Mouse (Mus musculus): ENCODE measurements around the gene Slc39a13. TPM values are rescaled to one million over a fixed set of nuclear protein-coding genes. Genes with fewer than 3 reads are reported as not detected.
A peak's percentile ranks its signal among the peaks of the same experiment; 100 is the strongest.
"Not testable (repeated sequence)": the region's sequence is repeated elsewhere in the genome, so short reads cannot be mapped to it uniquely, and the experiment has no call there.

The Slc39a13 gene
- 10 to 100 TPM; 35.7 to 42.0 TPM for total RNA-seq (2021)
- long read RNA-seq, experiment 1, transcript Slc39a13-203 (10 exons, 1,291 nt): minor isoform, 6 of 46 reads
- long read RNA-seq, experiment 1, transcript Slc39a13-201 (10 exons, 2,469 nt): major isoform, 12 of 46 reads
- long read RNA-seq, experiment 1, partial matches to known transcripts: 7 of 46 reads
- long read RNA-seq, experiment 1, other reads (novel, unspliced or antisense): 21 of 46 reads
- long read RNA-seq, experiment 2, transcript Slc39a13-201 (10 exons, 2,469 nt): major isoform, 22 of 61 reads
- long read RNA-seq, experiment 2, transcript Slc39a13-203 (10 exons, 1,291 nt): minor isoform, 5 of 61 reads
- long read RNA-seq, experiment 2, partial matches to known transcripts: 3 of 61 reads
- long read RNA-seq, experiment 2, other reads (novel, unspliced or antisense): 31 of 61 reads

DNA sequence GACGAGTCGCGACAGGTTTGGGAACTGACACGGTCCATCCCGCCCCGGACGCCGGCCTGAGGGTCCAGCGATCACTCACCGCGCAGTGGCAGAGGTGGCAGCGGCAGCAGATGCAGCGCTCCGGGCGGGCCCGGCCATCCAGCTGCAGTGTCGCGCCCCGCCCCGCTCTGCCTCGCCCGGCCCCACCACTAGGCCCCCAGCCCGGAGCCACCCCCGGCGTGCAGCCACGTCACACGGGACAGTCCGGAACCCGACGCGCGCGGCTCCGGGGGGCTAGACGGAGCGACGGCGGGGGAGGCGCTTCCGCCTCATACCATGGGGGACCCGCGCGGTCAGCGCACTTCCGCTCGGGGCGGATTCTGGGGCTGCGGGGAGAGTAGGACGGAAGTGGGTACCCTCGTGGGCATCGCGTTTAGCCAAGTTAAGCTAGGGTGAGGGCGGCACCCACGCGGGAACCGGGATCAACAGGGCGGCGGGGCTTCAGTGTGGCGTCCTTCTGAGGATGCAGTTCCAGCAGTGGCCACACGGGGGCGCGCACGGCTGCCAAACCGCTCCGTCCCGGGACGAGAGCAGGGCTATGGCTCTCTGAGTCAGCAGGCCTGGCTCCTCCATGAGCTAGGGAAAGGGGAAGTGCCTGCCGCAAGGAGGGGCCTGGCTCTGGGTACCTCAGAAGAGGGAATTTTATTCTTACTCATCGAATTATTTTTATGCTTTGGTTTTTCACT is at the start of gene Slc39a13:
Gene Slc39a13, minus strand, starts transcription at position 342 of the 725 bp plus-strand sequence.
- DNase-seq (ENCODE audit: low spot score in 2 of 2): peak; percentile 96 to 98

DNA sequence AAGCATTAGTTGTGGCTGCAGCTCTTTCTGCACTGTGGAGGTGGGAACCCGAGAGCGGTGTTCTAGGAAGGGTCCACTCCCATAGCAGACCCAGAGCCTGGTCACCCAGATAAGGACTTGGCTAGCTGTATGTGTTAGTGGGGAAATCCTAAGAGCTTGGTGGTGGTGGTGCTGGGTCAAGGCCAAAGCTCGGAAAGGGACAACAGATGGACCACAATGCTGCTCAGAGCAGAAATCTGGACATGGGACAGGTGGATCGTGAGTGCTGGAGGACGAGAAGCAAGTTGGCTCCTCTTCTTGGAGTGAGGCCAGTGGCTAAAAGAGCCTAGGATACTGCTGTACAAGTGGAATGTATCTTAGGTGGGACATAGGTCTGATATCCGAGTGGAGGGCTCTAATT is 49.3 kb upstream of the Slc39a13 start:
- DNase-seq (ENCODE audit: low spot score in 2 of 2): no peak

DNA sequence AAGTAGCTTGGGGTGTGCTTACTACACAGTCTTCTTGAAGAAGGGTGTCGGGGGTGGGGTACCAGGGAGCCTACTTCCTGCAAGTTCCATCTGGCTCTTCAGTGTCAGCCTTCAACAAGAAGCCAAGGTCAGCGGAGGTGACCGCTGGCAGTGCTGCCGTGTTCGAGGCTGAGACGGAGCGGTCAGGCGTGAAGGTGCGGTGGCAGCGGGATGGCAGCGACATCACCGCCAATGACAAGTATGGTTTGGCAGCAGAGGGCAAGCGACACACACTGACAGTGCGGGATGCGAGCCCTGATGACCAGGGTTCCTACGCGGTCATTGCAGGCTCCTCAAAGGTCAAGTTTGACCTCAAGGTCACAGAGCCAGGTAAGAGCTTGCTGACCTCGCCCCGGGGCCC is 48.8 kb upstream of the Slc39a13 start:
- DNase-seq (ENCODE audit: low spot score in 2 of 2): no peak

GRCm38 (mm10) chr2:91118647-91119046 is 48.4 kb upstream of the Slc39a13 start:
- DNase-seq (ENCODE audit: low spot score in 2 of 2): no peak

- no peak for DNase-seq (ENCODE audit: low spot score in 2 of 2)
These were observed 47.5 kb upstream of the Slc39a13 start, which contains the start of gene Mybpc3 for GRCm38 (mm10) chr2:91117585-91118275. Gene Mybpc3 (plus strand): TSS chr2:91118144.

- DNase-seq (ENCODE audit: low spot score in 2 of 2): no peak
These were observed 46.6 kb upstream of the Slc39a13 start for GRCm38 (mm10) chr2:91116842-91117241.

DNA sequence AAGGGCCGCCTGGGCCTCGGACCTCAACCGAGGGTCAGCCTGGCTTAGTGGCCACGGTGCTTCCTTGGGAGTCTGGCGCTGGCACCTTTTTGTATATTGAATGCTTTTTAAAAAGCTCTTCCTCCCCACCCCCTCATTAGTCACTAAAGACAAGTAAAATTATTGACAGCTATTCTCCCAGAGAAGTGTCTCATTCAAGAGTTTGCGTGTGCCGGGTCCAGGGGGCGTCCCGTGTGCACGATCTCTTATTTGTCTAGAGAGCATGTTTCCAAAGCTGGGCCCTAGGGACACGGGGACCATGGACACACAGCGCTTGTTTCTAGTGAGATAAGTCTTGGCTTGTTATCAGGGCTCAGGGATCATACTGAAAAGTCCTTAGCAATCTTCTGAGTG is 45.4 kb upstream of the Slc39a13 start:
- DNase-seq (ENCODE audit: low spot score in 2 of 2): no peak

GRCm38 (mm10) chr2:91114781-91115577 is 44.8 kb upstream of the Slc39a13 start:
- peak; percentile 92 to 98 for DNase-seq (ENCODE audit: low spot score in 2 of 2)

- DNase-seq (ENCODE audit: low spot score in 2 of 2): no peak
These were observed 43.6 kb upstream of the Slc39a13 start for GRCm38 (mm10) chr2:91113852-91114251.

DNA sequence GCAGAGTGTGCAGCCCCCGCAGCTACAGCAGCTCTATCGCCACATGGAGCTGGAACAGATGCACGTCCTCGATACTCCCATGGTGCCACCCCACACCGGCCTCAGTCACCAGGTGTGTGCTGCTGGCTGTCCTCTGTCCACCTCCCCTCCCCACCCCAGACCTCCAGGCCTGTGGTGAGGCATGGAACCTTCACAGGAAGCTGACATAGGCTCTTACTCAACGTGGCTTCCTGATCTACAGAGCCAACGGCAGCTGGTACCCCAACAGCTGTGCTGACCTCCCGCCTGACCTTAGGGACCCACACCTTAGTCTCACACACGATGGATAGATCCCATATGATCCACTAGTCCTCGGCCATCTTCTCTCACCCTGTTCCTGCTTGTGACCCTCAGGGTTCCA is 43.1 kb upstream of the Slc39a13 start:
- no peak for DNase-seq (ENCODE audit: low spot score in 2 of 2)

- DNase-seq (ENCODE audit: low spot score in 2 of 2): no peak
These were observed 42.3 kb upstream of the Slc39a13 start for GRCm38 (mm10) chr2:91112491-91112890.

- not testable (repeated sequence) for DNase-seq (ENCODE audit: low spot score in 2 of 2)
These were observed 41.6 kb upstream of the Slc39a13 start for GRCm38 (mm10) chr2:91111832-91112231.

DNA sequence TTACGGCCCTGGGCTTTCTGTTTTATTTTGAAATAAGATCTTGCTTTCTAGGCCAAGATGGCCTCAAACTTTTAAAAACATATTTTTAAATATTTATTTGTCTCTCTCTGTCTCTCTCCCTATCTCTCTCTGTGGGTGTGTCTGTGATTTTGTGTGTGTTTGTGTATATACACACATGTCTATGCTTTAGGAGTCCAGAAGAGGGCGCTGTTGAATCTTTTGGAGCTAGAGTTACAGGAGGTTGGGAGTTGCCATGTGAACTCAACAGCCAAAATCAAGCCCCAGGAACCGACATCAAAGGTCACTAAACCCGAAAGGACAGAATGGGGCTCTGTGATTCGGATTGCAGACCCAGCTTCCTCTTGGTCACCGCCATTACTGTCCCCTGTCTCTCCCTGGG is 40.2 kb upstream of the Slc39a13 start:
- no peak for DNase-seq (ENCODE audit: low spot score in 2 of 2)

DNA sequence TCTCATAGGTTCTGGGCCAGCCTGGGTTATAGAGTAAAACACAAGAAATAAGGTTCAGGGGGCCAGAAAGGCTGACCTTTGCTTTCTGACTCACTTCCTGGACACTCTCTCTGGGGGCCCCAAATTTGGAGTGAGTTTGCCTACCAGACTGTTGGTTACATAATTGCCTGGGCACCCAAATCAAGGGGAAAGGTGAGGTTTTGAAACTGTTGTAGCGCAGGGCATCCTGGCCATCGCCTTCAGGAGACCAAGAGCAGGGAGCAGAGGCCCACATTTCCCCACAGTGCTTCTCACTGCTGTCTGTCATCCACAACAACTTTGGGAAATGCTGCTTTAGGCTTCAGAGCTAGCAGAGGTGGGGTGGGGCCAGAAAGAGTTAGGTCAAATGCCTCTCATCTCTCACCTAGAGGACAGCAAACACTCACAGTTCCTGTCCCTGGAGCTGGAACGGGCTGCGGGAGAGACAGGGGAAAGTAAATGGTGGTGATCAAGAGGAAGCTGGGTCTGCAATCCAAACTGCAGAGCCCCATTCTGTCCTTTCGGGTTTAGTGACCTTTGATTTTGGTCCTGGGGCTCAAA is 39.7 kb upstream of the Slc39a13 start:
- DNase-seq (ENCODE audit: low spot score in 2 of 2): no peak

- no peak for DNase-seq (ENCODE audit: low spot score in 2 of 2)
These were observed 39.0 kb upstream of the Slc39a13 start for GRCm38 (mm10) chr2:91109241-91109640.

- no peak for DNase-seq (ENCODE audit: low spot score in 2 of 2)
These were observed 37.9 kb upstream of the Slc39a13 start for GRCm38 (mm10) chr2:91108156-91108555.

DNA sequence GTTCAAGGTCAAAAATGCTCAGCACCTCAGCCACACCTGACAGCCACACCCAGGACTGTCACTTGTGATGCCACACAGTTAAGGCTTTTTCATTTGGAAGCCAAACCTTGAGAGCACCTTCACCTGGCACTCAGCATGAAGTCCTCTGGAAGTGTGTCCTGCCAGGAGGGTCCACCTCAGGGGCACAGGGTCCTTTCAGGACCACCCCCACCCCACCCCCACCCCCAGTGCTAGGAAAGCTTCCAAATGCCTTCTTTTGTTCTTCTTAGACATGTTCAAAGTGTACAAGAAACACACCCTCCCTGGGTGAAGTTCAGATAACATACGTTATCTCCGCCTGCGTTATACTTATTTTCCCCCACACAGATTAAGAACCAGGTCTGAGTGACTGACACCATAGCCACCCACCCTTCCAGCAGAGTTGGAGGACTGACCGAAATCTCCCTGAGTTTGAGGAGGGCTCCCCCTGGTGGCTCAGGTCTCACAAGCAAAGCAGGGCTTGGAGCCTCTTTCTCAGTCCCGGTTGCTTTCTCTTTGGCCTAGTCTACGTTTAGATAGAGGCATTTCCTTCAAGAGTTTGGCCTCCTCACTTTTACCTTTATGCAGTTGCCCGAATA is 31.0 kb upstream of the Slc39a13 start:
- peak; percentile 81 to 90 for DNase-seq (ENCODE audit: low spot score in 2 of 2)

GRCm38 (mm10) chr2:91098156-91098555 is 27.9 kb upstream of the Slc39a13 start:
- no peak for DNase-seq (ENCODE audit: low spot score in 2 of 2)

GRCm38 (mm10) chr2:91097015-91097414 is 26.8 kb upstream of the Slc39a13 start:
- DNase-seq (ENCODE audit: low spot score in 2 of 2): no peak

DNA sequence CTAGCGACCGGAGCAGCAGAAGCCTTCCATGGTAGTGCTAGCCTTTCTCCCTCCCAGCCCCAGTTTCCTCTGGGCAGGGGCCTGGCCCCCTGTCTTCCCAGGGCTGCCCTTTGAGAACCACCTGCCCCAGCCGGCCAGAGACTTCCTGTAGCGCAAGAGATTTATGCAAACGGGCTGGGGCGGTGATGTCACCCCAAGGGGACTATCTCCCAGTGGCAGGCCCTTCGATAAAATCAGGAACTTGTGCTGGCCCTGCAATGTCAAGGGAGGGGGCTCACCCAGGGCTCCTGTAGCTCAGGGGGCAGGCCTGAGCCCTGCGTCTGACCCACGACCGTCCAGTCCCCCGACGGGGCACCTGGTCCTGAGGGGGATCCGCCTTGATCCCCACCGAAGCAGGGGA is 26.3 kb upstream of the Slc39a13 start:
- no peak for DNase-seq (ENCODE audit: low spot score in 2 of 2)
